Mouse (Mus musculus): ENCODE measurements around the gene Usp45.

DNA sequence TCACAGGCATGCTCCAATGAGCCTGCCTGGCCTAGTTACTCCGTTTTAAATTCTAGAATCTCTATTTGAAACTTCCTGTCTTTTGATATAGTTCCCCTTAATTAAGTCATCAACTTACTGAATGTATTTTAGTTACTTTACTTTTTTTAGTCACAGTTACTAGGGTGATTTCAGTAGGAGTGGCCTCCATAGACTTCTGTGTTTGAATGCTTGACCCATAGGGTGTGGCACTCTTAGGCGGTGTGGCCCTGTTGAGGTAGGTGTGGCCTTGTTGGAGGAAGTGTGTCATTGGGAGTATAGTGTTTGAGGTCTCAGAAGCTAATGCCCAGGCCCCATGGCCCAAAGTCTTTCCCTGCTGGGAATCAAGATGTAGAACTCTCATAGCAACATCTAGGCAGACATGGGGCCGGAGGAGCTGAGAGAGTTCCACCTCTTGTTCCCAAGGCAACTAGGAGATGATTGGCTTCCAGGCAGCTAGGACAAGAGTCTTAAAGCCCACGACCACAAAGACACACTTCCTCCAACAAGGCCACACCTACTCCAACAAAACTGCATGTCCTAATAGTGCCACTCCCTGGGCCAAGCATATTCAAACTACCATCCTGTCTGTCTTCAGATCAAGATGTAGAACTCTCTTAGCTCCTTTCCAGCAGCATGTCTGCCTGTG is 11.7 kb upstream of the Usp45 start:
- no peak for TF ChIP-seq POLR2A (IDR thresholded peaks at IDR 0.05; ENCODE audit: control insufficient read depth, low read depth, low read length)
- no peak for TF ChIP-seq CTCF (IDR thresholded peaks at IDR 0.05; ENCODE audit: control insufficient read depth, insufficient read depth, insufficient replicate concordance, low read depth, low read length)

All from testis, adult 2 months (tissue).